Mouse (Mus musculus): ENCODE measurements at regions not wholly inside any gene's neighbourhood (a gene's known extent, or its start where the extent isn't known, plus 50 kb on each side); places are given as distances from the start of the nearest gene placed in this dataset.

DNA sequence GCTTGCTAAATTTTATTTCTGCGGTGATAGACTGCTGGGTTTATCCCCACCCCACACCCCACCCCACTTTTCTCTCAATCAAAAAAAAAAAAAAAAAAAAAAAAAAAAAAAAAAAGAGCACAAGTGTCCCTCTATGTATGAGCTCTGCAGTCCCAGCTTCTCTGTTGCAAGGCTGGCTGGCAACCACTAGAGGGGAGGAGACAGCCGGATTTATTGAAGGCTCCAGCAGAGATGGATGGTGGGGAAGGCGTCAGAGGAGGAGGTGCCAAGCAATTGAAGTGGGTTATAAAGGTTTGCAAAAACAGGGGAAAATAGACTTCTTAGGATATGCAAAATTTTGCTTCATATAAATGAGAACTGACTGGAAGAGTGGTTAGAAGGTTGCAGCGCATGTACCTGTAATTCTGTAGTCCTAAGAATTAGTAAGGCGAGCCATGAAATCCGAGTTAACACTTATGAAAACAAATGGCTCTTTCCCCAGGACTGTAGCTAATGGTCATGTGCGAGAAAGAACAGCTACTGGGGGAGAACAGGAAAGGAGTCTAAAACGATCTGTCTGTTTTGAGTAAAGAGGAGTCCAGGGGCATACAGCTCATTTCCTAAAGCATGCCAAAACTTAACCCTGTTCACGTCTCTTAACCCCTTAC lies 885.1 kb upstream of the Pou3f3 start:
- peak; percentile 17 to 44 for DNase-seq (ENCODE audit: extremely low spot score in 1 of 2, low spot score in 1 of 2)

DNA sequence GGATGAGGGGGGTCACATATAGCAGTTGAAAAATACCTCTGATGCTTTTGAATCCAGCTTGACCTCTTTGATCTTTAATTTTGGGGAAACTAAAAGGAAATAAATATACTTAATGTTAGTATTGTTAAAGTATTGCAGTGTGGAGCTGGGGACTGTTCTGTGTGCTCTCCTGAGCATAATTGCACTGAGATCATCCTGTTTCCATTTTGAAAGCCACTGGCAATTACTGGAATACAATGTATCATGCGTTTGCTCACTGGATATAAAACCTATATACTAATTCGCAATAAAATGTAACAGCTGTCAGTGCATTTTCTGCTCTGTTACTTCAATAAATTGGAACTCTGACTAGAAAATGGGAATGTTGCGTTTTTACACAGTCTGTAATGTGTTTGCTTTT lies 884.4 kb upstream of the Pou3f3 start:
- DNase-seq (ENCODE audit: extremely low spot score in 1 of 2, low spot score in 1 of 2), result no peak

DNA sequence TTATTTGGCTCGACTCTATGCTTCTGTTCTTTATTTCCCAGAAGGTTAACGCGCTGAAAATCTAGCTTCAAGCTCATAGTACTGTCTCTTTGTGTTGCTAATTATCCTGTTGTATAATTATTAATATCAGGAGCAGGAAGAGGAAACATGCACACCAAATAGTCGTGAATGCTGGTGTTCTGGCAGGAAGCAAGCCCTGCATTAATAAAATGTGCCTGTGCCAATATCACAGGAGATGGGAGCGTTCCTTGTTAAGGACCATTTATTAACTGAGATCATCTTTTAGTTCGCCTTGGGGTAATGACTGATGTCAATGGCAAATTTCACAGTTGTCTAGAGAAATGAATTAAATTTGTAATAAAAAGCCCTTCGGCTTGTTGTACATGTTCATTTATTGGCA lies 883.5 kb upstream of the Pou3f3 start:
- DNase-seq (ENCODE audit: extremely low spot score in 1 of 2, low spot score in 1 of 2), result no peak

GRCm38 (mm10) chr1:41814032-41815005 lies 881.2 kb upstream of the Pou3f3 start:
- no peak for DNase-seq (ENCODE audit: extremely low spot score in 1 of 2, low spot score in 1 of 2)

- DNase-seq (ENCODE audit: extremely low spot score in 1 of 2, low spot score in 1 of 2), result no peak
Observed at GRCm38 (mm10) chr1:41815021-41815420, 880.5 kb upstream of the Pou3f3 start.

DNA sequence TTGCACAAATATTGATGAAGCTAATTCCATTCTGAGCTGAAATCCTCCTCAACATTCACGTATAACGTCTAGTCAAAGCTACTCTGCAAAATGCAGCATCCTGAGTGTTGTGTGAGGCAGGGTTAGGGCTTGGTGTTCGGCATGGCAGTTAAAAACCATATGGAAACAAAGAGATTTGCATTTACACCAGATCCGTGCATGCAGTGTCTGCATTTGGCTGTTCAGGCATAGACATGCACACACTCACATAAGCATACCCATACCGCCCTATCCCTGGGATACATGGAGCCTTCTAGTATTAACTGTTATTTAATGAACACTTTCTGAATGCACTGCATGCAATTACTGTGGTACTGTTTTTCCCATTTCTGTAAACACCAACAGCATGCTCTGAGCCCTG lies 872.8 kb upstream of the Pou3f3 start:
- no peak for DNase-seq (ENCODE audit: extremely low spot score in 1 of 2, low spot score in 1 of 2)

DNA sequence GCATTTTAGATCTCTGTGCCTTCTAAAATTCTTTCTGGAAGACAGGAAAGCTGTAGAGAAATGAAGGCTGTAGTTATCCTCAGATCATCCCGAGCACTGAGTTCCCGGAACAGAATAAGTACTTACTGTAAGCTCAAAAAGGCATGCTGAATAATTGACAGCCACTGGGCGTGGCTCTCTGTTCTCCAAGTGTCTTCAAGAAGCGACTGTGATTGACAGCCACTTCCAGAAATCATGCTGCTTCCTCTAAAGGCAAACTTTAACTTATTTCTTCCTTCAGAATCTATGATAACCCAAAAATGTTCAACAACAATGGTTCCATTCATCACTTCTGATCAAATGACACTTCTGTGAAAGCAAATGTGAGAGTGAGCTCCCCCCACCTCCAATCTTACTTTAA lies 870.3 kb upstream of the Pou3f3 start:
- no peak for DNase-seq (ENCODE audit: extremely low spot score in 1 of 2, low spot score in 1 of 2)

- DNase-seq (ENCODE audit: extremely low spot score in 1 of 2, low spot score in 1 of 2), result no peak
Observed at GRCm38 (mm10) chr1:41831641-41832040, 863.9 kb upstream of the Pou3f3 start.
